Mouse (Mus musculus): ENCODE measurements at regions not wholly inside any gene's neighbourhood (a gene's known extent, or its start where the extent isn't known, plus 50 kb on each side); places are given as distances from the start of the nearest gene placed in this dataset.
"Not testable (repeated sequence)": the region's sequence is repeated elsewhere in the genome, so short reads cannot be mapped to it uniquely, and the experiment has no call there.

DNA sequence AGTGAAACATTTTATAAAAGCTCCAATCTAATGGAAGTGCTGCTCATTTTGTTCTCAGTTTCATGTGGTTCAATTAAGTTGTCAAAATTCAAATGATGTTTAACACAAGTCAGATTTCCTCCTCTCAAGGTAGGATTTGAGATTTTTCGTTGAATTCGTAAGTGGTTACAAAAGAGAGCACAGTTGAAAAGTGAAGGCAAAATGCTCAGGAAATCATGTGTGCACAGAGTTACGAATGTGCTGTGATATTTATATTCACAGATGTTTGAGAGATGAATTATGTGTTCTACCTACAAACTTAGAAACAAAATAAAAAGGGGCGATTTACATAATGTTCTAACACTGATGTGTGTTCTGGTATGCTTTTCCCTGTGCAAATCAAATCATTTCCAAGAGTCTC, 433.1 kb downstream of the Arl4a start:
- no peak overlapping the region for H3K27ac ChIP-seq (ENCODE audit: low read length)
- H3K27me3 ChIP-seq (replicated peaks; ENCODE audit: control insufficient read depth, insufficient read depth, low read length), result no peaks in the 10 kb centered on the region
- 77% methylated on average over 4 of the region's 4 CpGs for WGBS
- ATAC-seq, result no peak
- H3K4me2 ChIP-seq (ENCODE audit: low read depth, low read length), result no peak overlapping the region
- H3K36me3 ChIP-seq (ENCODE audit: control insufficient read depth, insufficient read depth, low read length), result no peaks in the 10 kb centered on the region
- H3K9ac ChIP-seq (ENCODE audit: low read depth, low read length), result no peak overlapping the region
- no peaks in the 10 kb centered on the region for H3K9me3 ChIP-seq (ENCODE audit: control insufficient read depth, low read length)
- no peaks in the 10 kb centered on the region for H3K4me1 ChIP-seq (ENCODE audit: control insufficient read depth, insufficient read depth, low read length)
- no peak overlapping the region for H3K4me3 ChIP-seq (ENCODE audit: low read length)

DNA sequence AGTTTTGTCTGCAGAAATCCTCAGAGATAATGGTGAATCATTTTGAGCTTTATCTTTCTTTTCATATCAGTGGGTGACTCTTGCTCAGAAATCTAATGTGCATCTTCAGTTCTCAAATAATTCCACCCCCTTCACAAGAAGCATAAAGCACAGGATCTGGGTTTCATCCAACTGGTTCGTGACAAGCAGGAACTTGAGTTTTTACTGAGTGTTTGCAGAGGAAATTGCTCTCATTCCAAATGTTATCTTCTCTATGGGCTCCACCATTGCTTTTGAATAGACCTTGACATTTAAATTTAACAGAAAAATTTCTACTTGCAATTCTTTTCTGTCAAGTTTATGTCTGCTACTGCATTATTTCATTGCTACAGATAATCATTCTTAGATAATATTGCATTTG, 443.1 kb downstream of the Arl4a start:
- Histone ChIP-seq H3K27me3 (replicated peaks; ENCODE audit: control insufficient read depth, insufficient read depth, low read length) (no peaks in the 10 kb centered on the region), H3K27ac (ENCODE audit: low read length) (no peak overlapping the region), H3K9me3 (ENCODE audit: control insufficient read depth, low read length) (no peaks in the 10 kb centered on the region), H3K4me3 (ENCODE audit: low read length) (no peak overlapping the region), H3K4me2 (ENCODE audit: low read depth, low read length) (no peak overlapping the region), H3K36me3 (ENCODE audit: control insufficient read depth, insufficient read depth, low read length) (no peaks in the 10 kb centered on the region), H3K9ac (ENCODE audit: low read depth, low read length) (no peak overlapping the region), H3K4me1 (ENCODE audit: control insufficient read depth, insufficient read depth, low read length) (no peaks in the 10 kb centered on the region)
- ATAC-seq, result no peak
- WGBS, result 23% methylated on average over 1 of the region's 1 CpGs

GRCm38 (mm10) chr12:39593781-39594180, 444.0 kb downstream of the Arl4a start:
- not testable (repeated sequence) for H3K4me2 ChIP-seq (ENCODE audit: low read depth, low read length); H3K9ac ChIP-seq (ENCODE audit: low read depth, low read length); H3K4me3 ChIP-seq (ENCODE audit: low read length); H3K27me3 ChIP-seq (replicated peaks; ENCODE audit: control insufficient read depth, insufficient read depth, low read length); ATAC-seq; H3K36me3 ChIP-seq (ENCODE audit: control insufficient read depth, insufficient read depth, low read length); H3K9me3 ChIP-seq (ENCODE audit: control insufficient read depth, low read length); H3K27ac ChIP-seq (ENCODE audit: low read length); H3K4me1 ChIP-seq (ENCODE audit: control insufficient read depth, insufficient read depth, low read length)

DNA sequence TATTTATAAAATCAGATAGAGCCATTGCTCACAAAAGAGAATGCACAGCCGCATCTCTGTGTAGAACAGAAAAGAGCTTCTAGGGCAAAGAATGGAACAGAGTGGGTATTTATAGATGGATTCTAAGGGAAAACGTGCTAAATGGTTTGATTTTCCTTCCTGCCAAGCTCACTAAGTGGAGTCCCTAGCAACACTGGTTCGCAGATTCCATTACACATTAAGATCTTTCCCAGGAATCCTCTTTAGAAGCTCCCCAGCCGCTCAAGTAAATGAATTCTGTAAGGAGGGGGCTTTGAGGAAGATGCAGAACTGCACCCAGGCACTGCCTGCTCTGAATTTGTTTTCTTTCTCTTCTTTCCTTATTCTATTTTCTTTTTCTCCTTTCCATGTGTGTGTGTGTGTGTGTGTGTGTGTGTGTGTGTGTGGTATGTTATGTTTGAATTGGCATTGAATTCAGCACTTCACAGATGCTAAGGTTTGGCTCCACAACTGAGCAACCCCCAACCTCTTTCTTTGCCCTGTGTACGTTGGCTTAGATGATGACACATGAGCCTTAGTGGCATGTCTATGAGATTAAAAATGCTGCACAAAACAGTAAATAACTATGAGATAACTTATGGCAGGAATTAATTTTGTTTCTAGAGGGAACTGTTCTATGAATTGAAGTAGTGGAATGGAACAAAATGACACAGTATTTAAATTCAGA, 450.5 kb downstream of the Arl4a start:
- H3K9me3 ChIP-seq (ENCODE audit: control insufficient read depth, low read length), result no peaks in the 10 kb centered on the region
- WGBS, result 56% methylated on average over 5 of the region's 5 CpGs

DNA sequence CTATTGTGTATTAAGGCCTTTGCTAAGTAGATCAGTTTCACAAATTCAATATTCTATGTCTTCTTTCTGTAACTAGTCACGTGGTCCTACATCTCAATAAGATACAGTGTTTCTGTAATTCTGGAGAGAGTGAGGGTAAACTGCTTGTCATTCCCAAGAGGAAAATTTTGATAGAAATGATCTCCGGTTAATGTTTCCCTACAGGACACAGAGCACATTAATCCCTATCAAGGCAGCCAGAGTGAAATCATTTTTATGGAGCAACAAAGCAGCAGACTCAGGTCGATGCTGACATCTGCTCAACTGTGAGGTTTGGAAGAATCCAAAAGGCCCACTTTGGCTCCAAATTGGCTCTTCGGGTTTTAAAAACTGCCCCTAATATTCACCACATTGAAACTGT, 451.7 kb downstream of the Arl4a start:
- ATAC-seq, result no peak
- no peak overlapping the region for H3K9ac ChIP-seq (ENCODE audit: low read depth, low read length)
- no peak overlapping the region for H3K27ac ChIP-seq (ENCODE audit: low read length)
- no peaks in the 10 kb centered on the region for H3K27me3 ChIP-seq (replicated peaks; ENCODE audit: control insufficient read depth, insufficient read depth, low read length)
- 83% methylated on average over 4 of the region's 4 CpGs for WGBS
- no peak overlapping the region for H3K4me2 ChIP-seq (ENCODE audit: low read depth, low read length)
- H3K4me3 ChIP-seq (ENCODE audit: low read length), result no peak overlapping the region
- no peaks in the 10 kb centered on the region for H3K36me3 ChIP-seq (ENCODE audit: control insufficient read depth, insufficient read depth, low read length)
- H3K9me3 ChIP-seq (ENCODE audit: control insufficient read depth, low read length), result no peaks in the 10 kb centered on the region
- no peaks in the 10 kb centered on the region for H3K4me1 ChIP-seq (ENCODE audit: control insufficient read depth, insufficient read depth, low read length)

More for the DNA sequence above, 450.5 kb downstream of the Arl4a start:
- H3K9ac ChIP-seq (ENCODE audit: low read depth, low read length), result no peak overlapping the region
- H3K27me3 ChIP-seq (replicated peaks; ENCODE audit: control insufficient read depth, insufficient read depth, low read length), result no peaks in the 10 kb centered on the region
- no peak overlapping the region for H3K27ac ChIP-seq (ENCODE audit: low read length)
- no peak for ATAC-seq
- no peak overlapping the region for H3K4me2 ChIP-seq (ENCODE audit: low read depth, low read length)
- H3K36me3 ChIP-seq (ENCODE audit: control insufficient read depth, insufficient read depth, low read length), result no peaks in the 10 kb centered on the region
- no peaks in the 10 kb centered on the region for H3K4me1 ChIP-seq (ENCODE audit: control insufficient read depth, insufficient read depth, low read length)
- H3K4me3 ChIP-seq (ENCODE audit: low read length), result no peak overlapping the region

- no peaks in the 10 kb centered on the region for H3K9me3 ChIP-seq (ENCODE audit: control insufficient read depth, low read length)
- no peak overlapping the region for H3K4me2 ChIP-seq (ENCODE audit: low read depth, low read length)
- no peaks in the 10 kb centered on the region for H3K4me1 ChIP-seq (ENCODE audit: control insufficient read depth, insufficient read depth, low read length)
- H3K27ac ChIP-seq (ENCODE audit: low read length), result no peak overlapping the region
- ATAC-seq, result no peak
- 73% methylated on average over 1 of the region's 1 CpGs for WGBS
- H3K36me3 ChIP-seq (ENCODE audit: control insufficient read depth, insufficient read depth, low read length), result no peaks in the 10 kb centered on the region
- no peaks in the 10 kb centered on the region for H3K27me3 ChIP-seq (replicated peaks; ENCODE audit: control insufficient read depth, insufficient read depth, low read length)
- H3K4me3 ChIP-seq (ENCODE audit: low read length), result no peak overlapping the region
- H3K9ac ChIP-seq (ENCODE audit: low read depth, low read length), result no peak overlapping the region
These were observed 460.2 kb downstream of the Arl4a start for GRCm38 (mm10) chr12:39577610-39578009.

- H3K4me1 ChIP-seq (ENCODE audit: control insufficient read depth, insufficient read depth, low read length), result no peaks in the 10 kb centered on the region
- ATAC-seq, result no peak
- H3K27me3 ChIP-seq (replicated peaks; ENCODE audit: control insufficient read depth, insufficient read depth, low read length), result no peaks in the 10 kb centered on the region
- 81% methylated on average over 1 of the region's 1 CpGs for WGBS
- H3K9me3 ChIP-seq (ENCODE audit: control insufficient read depth, low read length), result no peaks in the 10 kb centered on the region
- no peak overlapping the region for H3K9ac ChIP-seq (ENCODE audit: low read depth, low read length)
- H3K36me3 ChIP-seq (ENCODE audit: control insufficient read depth, insufficient read depth, low read length), result no peaks in the 10 kb centered on the region
- H3K4me3 ChIP-seq (ENCODE audit: low read length), result no peak overlapping the region
- H3K27ac ChIP-seq (ENCODE audit: low read length), result no peak overlapping the region
- no peak overlapping the region for H3K4me2 ChIP-seq (ENCODE audit: low read depth, low read length)
These were observed 465.0 kb downstream of the Arl4a start for GRCm38 (mm10) chr12:39572802-39573201.

GRCm38 (mm10) chr12:39572147-39572546, 465.7 kb downstream of the Arl4a start:
- WGBS, result 86% methylated on average over 1 of the region's 1 CpGs
- H3K4me3 ChIP-seq (ENCODE audit: low read length), result no peak overlapping the region
- ATAC-seq, result no peak

DNA sequence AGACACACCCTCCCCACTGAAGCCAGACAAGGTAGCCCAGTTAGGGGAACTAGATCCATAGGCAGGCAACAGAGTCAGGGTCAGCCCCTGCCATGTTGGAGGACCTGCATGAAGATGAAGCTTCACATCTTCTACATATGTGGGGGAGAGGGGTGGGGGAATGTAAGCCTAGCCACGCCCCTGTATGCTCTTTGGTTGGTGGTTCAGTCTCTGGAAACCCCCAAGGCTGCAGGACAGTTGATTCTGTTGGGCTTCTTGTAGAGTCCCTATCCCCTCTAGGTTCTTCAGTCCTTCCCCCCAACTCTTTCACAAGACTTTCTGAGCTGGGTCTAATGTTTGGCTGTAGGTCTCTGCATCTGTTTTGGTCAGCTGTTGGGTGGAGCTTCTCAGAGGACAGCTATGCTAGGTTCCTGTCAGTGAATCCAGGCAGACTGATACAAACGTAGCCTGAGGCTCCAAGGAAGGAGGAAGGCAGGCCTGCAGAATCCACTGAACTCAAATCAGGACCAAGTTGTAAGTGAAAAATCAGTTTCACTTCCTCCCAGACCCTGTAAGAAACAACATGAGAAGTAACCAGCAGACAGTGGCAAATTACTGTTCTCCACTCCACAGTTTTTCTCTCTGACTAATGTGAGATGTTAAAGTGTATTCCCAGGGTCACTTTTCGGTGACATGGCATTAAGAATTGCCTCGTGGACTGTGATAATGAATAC, 476.9 kb downstream of the Arl4a start:
- Histone ChIP-seq H3K27ac (ENCODE audit: low read length) (no peak overlapping the region), H3K4me2 (ENCODE audit: low read depth, low read length) (no peak overlapping the region), H3K9me3 (ENCODE audit: control insufficient read depth, low read length) (no peaks in the 10 kb centered on the region), H3K9ac (ENCODE audit: low read depth, low read length) (no peak overlapping the region), H3K27me3 (replicated peaks; ENCODE audit: control insufficient read depth, insufficient read depth, low read length) (no peaks in the 10 kb centered on the region), H3K4me3 (ENCODE audit: low read length) (no peak overlapping the region), H3K36me3 (ENCODE audit: control insufficient read depth, insufficient read depth, low read length) (no peaks in the 10 kb centered on the region), H3K4me1 (ENCODE audit: control insufficient read depth, insufficient read depth, low read length) (no peaks in the 10 kb centered on the region)
- WGBS, result 69% methylated on average over 4 of the region's 4 CpGs
- ATAC-seq, result no peak

More at GRCm38 (mm10) chr12:39572147-39572546, 465.7 kb downstream of the Arl4a start:
- Histone ChIP-seq H3K9me3 (ENCODE audit: control insufficient read depth, low read length) (no peaks in the 10 kb centered on the region), H3K4me1 (ENCODE audit: control insufficient read depth, insufficient read depth, low read length) (no peaks in the 10 kb centered on the region), H3K27me3 (replicated peaks; ENCODE audit: control insufficient read depth, insufficient read depth, low read length) (no peaks in the 10 kb centered on the region), H3K27ac (ENCODE audit: low read length) (no peak overlapping the region), H3K4me2 (ENCODE audit: low read depth, low read length) (no peak overlapping the region), H3K9ac (ENCODE audit: low read depth, low read length) (no peak overlapping the region), H3K36me3 (ENCODE audit: control insufficient read depth, insufficient read depth, low read length) (no peaks in the 10 kb centered on the region)

Data from intestine, embryonic 16.5 days (tissue).